ENCODE assay signal across 14 mouse cellular contexts in the genomic region with DNA sequence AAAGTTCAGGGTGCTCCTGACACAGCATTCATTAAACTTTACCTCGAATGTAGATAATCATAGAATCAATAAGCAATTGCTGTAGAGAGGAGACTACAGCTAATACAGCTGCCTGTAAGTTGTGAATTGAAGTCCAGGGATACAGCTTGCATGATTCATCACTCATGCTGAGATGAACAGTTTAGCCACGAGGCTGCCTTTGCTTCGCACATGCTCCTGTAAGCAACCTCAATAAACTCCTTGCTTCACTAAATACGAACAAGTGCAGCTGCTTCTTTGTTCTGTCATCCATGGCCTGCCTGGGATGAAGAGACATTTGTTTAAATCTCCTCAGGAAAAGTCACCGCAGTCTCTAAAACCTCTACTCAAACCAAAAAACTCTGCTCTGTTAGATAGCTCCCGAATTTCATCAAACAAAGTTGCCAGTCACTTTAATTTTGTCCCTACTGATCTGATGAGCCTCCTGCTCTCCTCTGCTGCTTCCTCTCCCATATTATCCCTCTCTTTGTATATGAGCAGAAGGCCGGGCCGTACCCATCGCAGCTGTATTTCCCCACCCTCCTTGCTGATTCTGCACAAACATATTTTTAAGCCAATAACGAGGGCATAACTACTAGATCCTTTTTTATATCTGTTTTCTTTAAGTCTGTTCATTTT.
DNase-seq lines count a peak whose midpoint lies in the region; ATAC-seq and TF ChIP-seq lines count a peak whose summit lies in the region.
"Had no signal": no experiment of that assay in that cellular context is flagged by ENCODE, and none has a peak within 500 bp of the region (broad histone marks: within the 10 kb centered on the region; RNA-seq: fewer than 3 reads in every experiment).

No protein-coding gene starts in this region.

- TF ChIP-seq POLR2A in brain, embryonic 14.5 days (IDR thresholded peaks at IDR 0.05; ENCODE audit: borderline replicate concordance, extremely low read depth, insufficient read depth, insufficient read length, poor library complexity, severe bottlenecking): no peak
- no peak for TF ChIP-seq POLR2A in thymus, adult 2 months (IDR thresholded peaks at IDR 0.05; ENCODE audit: control insufficient read depth, extremely low read depth, insufficient read depth, low read length, poor library complexity)

- H3K27ac ChIP-seq in forebrain, embryonic 15.5 days (replicated peaks): no peak overlapping the region
- no peak overlapping the region for H3K27ac ChIP-seq in midbrain, embryonic 14.5 days (replicated peaks; ENCODE audit: low read depth, low read length)
- H3K27ac ChIP-seq in stomach, postnatal 0 days (replicated peaks): no peak overlapping the region
- H3K27ac ChIP-seq in thymus, adult 2 months (ENCODE audit: control insufficient read depth, insufficient read depth, low read length): no peak overlapping the region
- H3K27ac ChIP-seq: liver, embryonic 14.5 days had no signal

- H3K4me2 ChIP-seq in forebrain, embryonic 15.5 days (replicated peaks): no peak overlapping the region
- H3K4me2 ChIP-seq in midbrain, embryonic 14.5 days (ENCODE audit: low read length): no peak overlapping the region
- H3K4me2 ChIP-seq in stomach, postnatal 0 days (replicated peaks; ENCODE audit: low read depth): no peak overlapping the region

- no peaks in the 10 kb centered on the region for H3K9me3 ChIP-seq in forebrain, embryonic 15.5 days
- no peaks in the 10 kb centered on the region for H3K9me3 ChIP-seq in midbrain, embryonic 14.5 days (ENCODE audit: control insufficient read depth, low read length)
- no peaks in the 10 kb centered on the region for H3K9me3 ChIP-seq in stomach, postnatal 0 days (ENCODE audit: control insufficient read depth, low read length)

- no peaks in the 10 kb centered on the region for H3K27me3 ChIP-seq in forebrain, embryonic 15.5 days
- H3K27me3 ChIP-seq in midbrain, embryonic 14.5 days (ENCODE audit: control insufficient read depth, insufficient read depth, low read length): no peaks in the 10 kb centered on the region
- H3K27me3 ChIP-seq in stomach, postnatal 0 days (ENCODE audit: control insufficient read depth, insufficient read depth, low read length): no peaks in the 10 kb centered on the region
- no peaks in the 10 kb centered on the region for H3K27me3 ChIP-seq in thymus, adult 2 months (ENCODE audit: control insufficient read depth, insufficient read depth, low read length)

- TF ChIP-seq EP300 in stomach, postnatal 0 days (optimal IDR thresholded peaks at IDR 0.05): no peak

- no peaks in the 10 kb centered on the region for H3K36me3 ChIP-seq in forebrain, embryonic 15.5 days
- no peaks in the 10 kb centered on the region for H3K36me3 ChIP-seq in midbrain, embryonic 14.5 days (ENCODE audit: control insufficient read depth, insufficient read depth, low read length)
- H3K36me3 ChIP-seq in stomach, postnatal 0 days (ENCODE audit: control insufficient read depth, insufficient read depth, low read length): no peaks in the 10 kb centered on the region
- no peaks in the 10 kb centered on the region for H3K36me3 ChIP-seq in thymus, adult 2 months (ENCODE audit: control insufficient read depth, insufficient read depth, low read length)

- H3K9ac ChIP-seq in forebrain, embryonic 15.5 days (replicated peaks): no peak overlapping the region
- no peak overlapping the region for H3K9ac ChIP-seq in midbrain, embryonic 14.5 days (replicated peaks; ENCODE audit: low read length)
- no peak overlapping the region for H3K9ac ChIP-seq in stomach, postnatal 0 days (ENCODE audit: low read length)
- H3K9ac ChIP-seq: liver, embryonic 14.5 days had no signal

- 0 out of 2 replicates have a peak, but pooled peaks have one; percentile 38 for ATAC-seq in forebrain, embryonic 15.5 days (replicated peaks)
- ATAC-seq in midbrain, embryonic 14.5 days (ENCODE audit: low FRiP score, low TSS enrichment): no peak
- ATAC-seq in stomach, postnatal 0 days (ENCODE audit: low FRiP score, low TSS enrichment): no peak
- ATAC-seq: inflammation-experienced regulatory T-cells, adult 6 months had no signal

- 30% methylated on average over 10 of the region's 10 CpGs for WGBS in forebrain, embryonic 15.5 days
- 19% methylated on average over 10 of the region's 10 CpGs for WGBS in midbrain, embryonic 14.5 days
- WGBS in stomach, postnatal 0 days: 66% methylated on average over 10 of the region's 10 CpGs
- WGBS in thymus, adult 2 months: 89% methylated on average over 10 of the region's 10 CpGs

- H3K4me1 ChIP-seq in forebrain, embryonic 15.5 days: peaks cover 9% of the 10 kb centered on the region; the same call in 1 of the 2 replicates
- no peaks in the 10 kb centered on the region for H3K4me1 ChIP-seq in midbrain, embryonic 14.5 days (ENCODE audit: control insufficient read depth, insufficient read depth, low read length)
- no peaks in the 10 kb centered on the region for H3K4me1 ChIP-seq in stomach, postnatal 0 days (replicated peaks; ENCODE audit: control insufficient read depth, insufficient read depth)
- no peaks in the 10 kb centered on the region for H3K4me1 ChIP-seq in thymus, adult 2 months (replicated peaks; ENCODE audit: control insufficient read depth, insufficient read depth, low read length)

- peak; percentile 14 for DNase-seq in cerebellum, adult 9-10 months
- DNase-seq in cerebellum, postnatal 4 days (ENCODE audit: low spot score in 2 of 2): no peak
- DNase-seq in brain, embryonic 14.5 days (ENCODE audit: low read depth): peak; percentile 64
- peak; percentile 24 for DNase-seq in midbrain, embryonic 14.5 days
- DNase-seq in stomach, postnatal 0 days (ENCODE audit: low spot score): no peak
- DNase-seq in right cerebral cortex, adult 18-20 months: no peak
- no peak for DNase-seq in thymus, adult 2 months
- DNase-seq: adrenal gland, postnatal 14 days; heart, adult 18-20 months; kidney, postnatal 25 days; thymus, postnatal 14 days had no signal

- no peak overlapping the region for H3K4me3 ChIP-seq in forebrain, embryonic 15.5 days
- H3K4me3 ChIP-seq in midbrain, embryonic 14.5 days (replicated peaks; ENCODE audit: low read depth, low read length): no peak overlapping the region
- no peak overlapping the region for H3K4me3 ChIP-seq in stomach, postnatal 0 days (ENCODE audit: low read depth, low read length)
- no peak overlapping the region for H3K4me3 ChIP-seq in thymus, adult 2 months (ENCODE audit: control insufficient read depth, insufficient read depth, low read length)

- no peak for TF ChIP-seq CTCF in brain, embryonic 14.5 days (IDR thresholded peaks at IDR 0.05; ENCODE audit: borderline replicate concordance, extremely low read depth, insufficient read depth, insufficient read length)
- TF ChIP-seq CTCF in stomach, postnatal 0 days (IDR thresholded peaks at IDR 0.05; ENCODE audit: low read depth): no peak
- TF ChIP-seq CTCF in thymus, adult 2 months (IDR thresholded peaks at IDR 0.05; ENCODE audit: borderline replicate concordance, control insufficient read depth, extremely low read depth, insufficient read depth, low read length, poor library complexity): no peak

Comparison
In these comparisons a context has a peak if more than half of its experiments do, and no peak if none do; other contexts are left out.
1. DNase-seq: peak in cerebellum, adult 9-10 months (single experiment), brain, embryonic 14.5 days (single experiment) and midbrain, embryonic 14.5 days (single experiment); none in cerebellum, postnatal 4 days (0 of 2), stomach, postnatal 0 days (single experiment), right cerebral cortex, adult 18-20 months (single experiment) and thymus, adult 2 months (single experiment).